Mouse (Mus musculus): ENCODE results near the gene Klk7. TPM values are rescaled to one million over a fixed set of nuclear protein-coding genes. Genes with fewer than 3 reads are reported as not detected.

Gene Klk7
- total and polyA plus RNA-seq, 3 experiments: 0.05 TPM; not detected in 2

DNA sequence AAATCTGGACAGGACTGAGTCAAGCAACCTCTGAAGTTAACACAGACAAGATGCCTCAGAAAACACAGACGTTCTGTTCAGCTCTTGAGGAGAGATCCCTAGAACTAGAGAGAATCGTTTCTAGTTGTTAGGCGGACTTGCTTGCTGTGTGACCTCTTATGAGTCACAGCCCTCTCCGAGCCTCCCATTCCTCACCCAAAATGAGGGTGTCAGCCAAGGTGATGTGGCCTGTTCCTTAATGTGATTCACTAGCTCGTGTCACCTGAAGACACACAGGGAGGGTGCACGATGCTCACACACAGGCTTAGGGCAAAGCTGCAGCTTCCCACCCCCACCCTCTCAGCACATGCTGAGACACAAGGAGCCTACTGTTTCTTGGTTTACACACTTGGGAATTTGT lies 30.9 kb upstream of the Klk7 start:
- H3K36me3 ChIP-seq (replicated peaks): no peaks in the 10 kb centered on the region
- no peak overlapping the region for H3K4me3 ChIP-seq (ENCODE audit: low read depth, low read length)
- H3K4me1 ChIP-seq (ENCODE audit: insufficient read depth, low read depth, low read length): 0 out of 2 replicates have a peak, but pooled peaks cover 2% of the 10 kb centered on the region
- H3K27me3 ChIP-seq (ENCODE audit: insufficient read depth, low read length): no peaks in the 10 kb centered on the region; the same call in 1 of the 2 replicates
- DNase-seq (ENCODE audit: low spot score) (no peak), ATAC-seq (ENCODE audit: extremely low read depth, insufficient number of reproducible peaks, low FRiP score, poor library complexity, severe bottlenecking) (no peak)
- peaks cover 10% of the 10 kb centered on the region for H3K9me3 ChIP-seq (replicated peaks)
- TF ChIP-seq TAL1 (conservative IDR thresholded peaks at IDR 0.05; ENCODE audit: low read depth, low read length) (no peak), POLR2AphosphoS5 (IDR thresholded peaks at IDR 0.05; ENCODE audit: insufficient replicate concordance, low read depth, low read length) (no peak), GATA1 (IDR thresholded peaks at IDR 0.05; ENCODE audit: borderline replicate concordance, low read length) (no peak), CTCF (IDR thresholded peaks at IDR 0.05; ENCODE audit: low read depth, low read length) (no peak), GATA2 (IDR thresholded peaks at IDR 0.05; ENCODE audit: borderline replicate concordance, low read depth, low read length) (no peak)

DNA sequence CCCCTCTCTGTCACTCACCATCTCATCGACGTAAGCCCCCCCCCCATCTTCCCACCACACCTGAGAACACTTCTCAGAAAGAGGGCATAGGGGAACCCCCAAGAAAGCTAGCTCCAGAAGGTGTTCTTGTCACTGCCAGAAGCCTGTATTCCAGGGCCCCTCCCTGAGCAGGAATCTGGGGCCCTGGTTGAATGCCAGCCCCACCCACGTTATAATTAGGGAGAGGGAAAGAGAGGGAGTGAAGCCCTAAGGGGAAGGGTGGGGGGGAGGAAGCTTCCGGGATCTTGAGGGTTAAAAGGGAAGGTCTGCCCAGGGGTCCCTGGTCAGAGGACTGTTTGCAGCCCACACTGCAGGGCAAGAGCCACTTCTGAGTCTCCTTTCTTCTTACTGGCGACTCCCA lies 30.3 kb upstream of the Klk7 start, which contains the start of gene Klk10:
Gene Klk10 (plus strand): TSS at position 290 of the 400 bp plus-strand sequence.
- Histone ChIP-seq H3K27me3 (ENCODE audit: insufficient read depth, low read length) (no peaks in the 10 kb centered on the region; the same call in 1 of the 2 replicates), H3K4me1 (ENCODE audit: insufficient read depth, low read depth, low read length) (0 out of 2 replicates have a peak, but pooled peaks cover 2% of the 10 kb centered on the region), H3K36me3 (replicated peaks) (no peaks in the 10 kb centered on the region), H3K9me3 (replicated peaks) (peaks cover 10% of the 10 kb centered on the region), H3K4me3 (ENCODE audit: low read depth, low read length) (no peak within 1 kb of the TSS)
- no peak for DNase-seq (ENCODE audit: low spot score)
- no peak for ATAC-seq (ENCODE audit: extremely low read depth, insufficient number of reproducible peaks, low FRiP score, poor library complexity, severe bottlenecking)
- TF ChIP-seq CTCF (IDR thresholded peaks at IDR 0.05; ENCODE audit: low read depth, low read length): no peak
- no peak for TF ChIP-seq GATA2 (IDR thresholded peaks at IDR 0.05; ENCODE audit: borderline replicate concordance, low read depth, low read length)
- no peak for TF ChIP-seq GATA1 (IDR thresholded peaks at IDR 0.05; ENCODE audit: borderline replicate concordance, low read length)
- no peak for TF ChIP-seq TAL1 (conservative IDR thresholded peaks at IDR 0.05; ENCODE audit: low read depth, low read length)

DNA sequence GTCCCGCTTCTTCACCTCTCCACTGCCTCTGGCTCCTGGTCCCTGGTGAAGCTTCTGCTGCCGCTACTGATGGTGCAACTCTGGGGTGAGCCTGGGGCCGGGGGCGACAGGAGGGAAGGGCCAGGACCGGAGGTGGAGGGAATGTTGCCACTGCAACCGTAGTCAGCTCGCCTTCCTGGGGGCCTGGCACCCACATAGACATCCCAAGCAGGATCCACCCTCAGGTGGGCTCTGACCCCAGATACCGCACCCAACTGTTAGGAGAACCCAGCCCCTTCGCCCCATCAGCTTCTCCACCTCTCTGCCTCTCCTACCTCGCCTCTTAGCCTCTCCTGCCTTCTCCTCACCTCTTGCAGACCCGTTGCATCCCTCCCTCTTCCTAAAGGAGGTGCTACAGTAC lies 29.6 kb upstream of the Klk7 start:
- TF ChIP-seq GATA2 (IDR thresholded peaks at IDR 0.05; ENCODE audit: borderline replicate concordance, low read depth, low read length) (no peak), TAL1 (conservative IDR thresholded peaks at IDR 0.05; ENCODE audit: low read depth, low read length) (no peak)
- Histone ChIP-seq H3K4me1 (ENCODE audit: insufficient read depth, low read depth, low read length) (0 out of 2 replicates have a peak, but pooled peaks cover 2% of the 10 kb centered on the region), H3K9me3 (replicated peaks) (peaks cover 10% of the 10 kb centered on the region), H3K4me3 (ENCODE audit: low read depth, low read length) (no peak overlapping the region), H3K27me3 (ENCODE audit: insufficient read depth, low read length) (no peaks in the 10 kb centered on the region; the same call in 1 of the 2 replicates), H3K36me3 (replicated peaks) (no peaks in the 10 kb centered on the region)
- DNase-seq (ENCODE audit: low spot score) (no peak), ATAC-seq (ENCODE audit: extremely low read depth, insufficient number of reproducible peaks, low FRiP score, poor library complexity, severe bottlenecking) (no peak)

DNA sequence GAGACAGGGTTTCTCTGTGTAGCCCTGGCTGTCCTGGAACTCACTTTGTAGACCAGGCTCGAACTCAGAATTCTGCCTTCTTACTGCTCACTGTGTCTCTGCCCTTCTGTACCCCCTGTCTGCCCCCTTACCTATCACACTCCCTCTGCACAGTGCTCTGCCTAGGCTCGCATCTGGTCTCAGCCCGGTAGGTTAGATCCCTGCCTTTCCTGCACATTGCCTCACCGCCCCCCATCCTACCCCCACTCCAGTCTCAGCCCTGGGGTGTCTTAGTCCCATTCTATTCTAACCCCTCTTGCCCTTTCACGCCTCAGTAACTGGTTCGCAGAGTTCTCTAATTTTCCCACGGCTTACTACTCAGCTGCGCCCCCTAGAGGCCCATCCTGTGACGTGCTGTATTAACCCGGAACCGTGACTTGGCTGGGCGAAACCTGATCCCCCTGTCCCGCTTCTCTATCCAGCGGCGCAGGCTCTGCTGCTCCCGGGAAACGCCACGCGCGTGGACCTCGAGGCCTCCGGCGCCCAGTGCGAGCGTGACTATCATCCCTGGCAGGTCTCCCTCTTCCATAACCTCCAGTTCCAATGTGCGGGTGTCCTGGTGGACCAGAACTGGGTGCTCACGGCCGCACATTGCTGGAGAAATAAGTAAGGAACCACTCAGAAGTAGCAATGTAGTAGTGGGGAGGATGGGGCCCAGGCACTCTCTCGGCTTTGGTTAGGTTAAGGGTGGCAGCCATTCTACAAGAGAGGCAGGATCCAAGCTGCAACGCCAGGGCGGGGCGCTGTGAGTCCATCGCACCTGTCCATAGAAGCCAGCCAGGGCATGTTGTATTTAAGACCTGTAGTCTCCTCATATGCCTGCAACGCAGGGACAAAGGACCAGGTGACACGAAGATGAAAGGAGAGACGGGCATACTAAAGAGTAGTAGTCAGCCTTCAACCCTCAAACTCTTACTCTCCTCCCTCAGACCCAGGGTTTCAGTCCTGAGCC lies 28.5 kb upstream of the Klk7 start:
- H3K4me3 ChIP-seq (ENCODE audit: low read depth, low read length): no peak overlapping the region

DNA sequence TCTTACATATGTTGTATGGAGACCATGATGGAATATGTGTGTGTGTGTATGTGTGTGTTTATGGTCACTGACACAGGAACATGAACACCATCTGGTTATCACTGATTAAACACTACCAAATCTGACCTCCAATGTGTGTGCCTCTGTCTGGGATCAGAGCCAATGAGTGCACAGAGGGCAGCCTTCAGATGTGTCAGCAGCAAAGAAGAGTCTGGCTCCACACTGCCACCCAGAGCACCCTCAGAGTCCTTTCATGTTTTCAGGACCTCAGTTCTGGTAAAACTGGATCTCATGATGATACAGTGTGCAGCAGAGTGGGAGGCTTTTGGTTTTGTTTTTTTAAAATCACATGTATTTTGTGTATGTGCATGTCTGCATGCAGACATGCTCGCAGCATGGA lies 25.8 kb upstream of the Klk7 start:
- peaks cover 10% of the 10 kb centered on the region for H3K9me3 ChIP-seq (replicated peaks)
- no peaks in the 10 kb centered on the region for H3K36me3 ChIP-seq (replicated peaks)
- no peak for TF ChIP-seq GATA1 (IDR thresholded peaks at IDR 0.05; ENCODE audit: borderline replicate concordance, low read length)
- TF ChIP-seq CTCF (IDR thresholded peaks at IDR 0.05; ENCODE audit: low read depth, low read length): no peak
- 0 out of 2 replicates have a peak, but pooled peaks cover 2% of the 10 kb centered on the region for H3K4me1 ChIP-seq (ENCODE audit: insufficient read depth, low read depth, low read length)
- no peak for ATAC-seq (ENCODE audit: extremely low read depth, insufficient number of reproducible peaks, low FRiP score, poor library complexity, severe bottlenecking)
- no peak for DNase-seq (ENCODE audit: low spot score)
- no peak overlapping the region for H3K4me3 ChIP-seq (ENCODE audit: low read depth, low read length)
- H3K27me3 ChIP-seq (ENCODE audit: insufficient read depth, low read length): no peaks in the 10 kb centered on the region; the same call in 1 of the 2 replicates

More for the DNA sequence above, 28.5 kb upstream of the Klk7 start:
- H3K9me3 ChIP-seq (replicated peaks): peaks cover 10% of the 10 kb centered on the region
- H3K36me3 ChIP-seq (replicated peaks): no peaks in the 10 kb centered on the region
- ATAC-seq (ENCODE audit: extremely low read depth, insufficient number of reproducible peaks, low FRiP score, poor library complexity, severe bottlenecking): no peak
- DNase-seq (ENCODE audit: low spot score): no peak
- no peaks in the 10 kb centered on the region; the same call in 1 of the 2 replicates for H3K27me3 ChIP-seq (ENCODE audit: insufficient read depth, low read length)
- H3K4me1 ChIP-seq (ENCODE audit: insufficient read depth, low read depth, low read length): 0 out of 2 replicates have a peak, but pooled peaks cover 2% of the 10 kb centered on the region
- no peak for TF ChIP-seq GATA1 (IDR thresholded peaks at IDR 0.05; ENCODE audit: borderline replicate concordance, low read length)
- TF ChIP-seq CTCF (IDR thresholded peaks at IDR 0.05; ENCODE audit: low read depth, low read length): 0 out of 2 replicates have a peak, but pooled peaks have one; percentile 18
- TF ChIP-seq POLR2AphosphoS5 (IDR thresholded peaks at IDR 0.05; ENCODE audit: insufficient replicate concordance, low read depth, low read length): no peak
- no peak for TF ChIP-seq TAL1 (conservative IDR thresholded peaks at IDR 0.05; ENCODE audit: low read depth, low read length)
- TF ChIP-seq GATA2 (IDR thresholded peaks at IDR 0.05; ENCODE audit: borderline replicate concordance, low read depth, low read length): no peak

DNA sequence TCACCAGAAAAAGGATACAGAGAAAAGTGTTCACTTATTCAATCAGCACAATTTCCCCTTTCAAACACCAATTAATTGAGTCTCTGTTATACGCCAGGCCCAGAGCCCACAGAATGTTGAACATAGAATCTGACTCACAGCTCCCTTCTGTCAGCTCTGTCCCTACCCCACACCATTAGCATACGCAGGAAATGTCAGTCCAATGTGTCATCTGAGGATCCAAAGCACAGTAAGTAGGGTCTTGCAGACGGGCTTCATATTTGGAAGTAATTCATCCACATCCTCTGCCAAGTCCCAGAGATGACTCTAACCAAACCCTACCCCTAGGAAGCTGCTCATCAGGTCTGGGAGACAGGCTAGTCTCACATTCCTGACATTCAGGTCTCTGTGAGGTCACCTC lies 23.0 kb upstream of the Klk7 start:
- no peak for ATAC-seq (ENCODE audit: extremely low read depth, insufficient number of reproducible peaks, low FRiP score, poor library complexity, severe bottlenecking)
- TF ChIP-seq TAL1 (conservative IDR thresholded peaks at IDR 0.05; ENCODE audit: low read depth, low read length): no peak
- TF ChIP-seq GATA2 (IDR thresholded peaks at IDR 0.05; ENCODE audit: borderline replicate concordance, low read depth, low read length): no peak
- no peak for TF ChIP-seq GATA1 (IDR thresholded peaks at IDR 0.05; ENCODE audit: borderline replicate concordance, low read length)
- no peak for TF ChIP-seq CTCF (IDR thresholded peaks at IDR 0.05; ENCODE audit: low read depth, low read length)
- no peak for TF ChIP-seq POLR2AphosphoS5 (IDR thresholded peaks at IDR 0.05; ENCODE audit: insufficient replicate concordance, low read depth, low read length)

More for the DNA sequence above, 23.0 kb upstream of the Klk7 start:
- no peaks in the 10 kb centered on the region for H3K4me1 ChIP-seq (ENCODE audit: insufficient read depth, low read depth, low read length)
- H3K36me3 ChIP-seq (replicated peaks): no peaks in the 10 kb centered on the region
- H3K9me3 ChIP-seq (replicated peaks): peaks cover 3% of the 10 kb centered on the region
- no peak for DNase-seq (ENCODE audit: low spot score)
- H3K27me3 ChIP-seq (ENCODE audit: insufficient read depth, low read length): no peaks in the 10 kb centered on the region
- no peak overlapping the region for H3K4me3 ChIP-seq (ENCODE audit: low read depth, low read length)
